Mouse (Mus musculus) limb, embryonic 11.5 days (tissue): Measurements from ENCODE around the gene 1700030K09Rik. TPM values are rescaled to one million over a fixed set of nuclear protein-coding genes. Genes with fewer than 3 reads are reported as not detected.

Source experiments
- ATAC-seq: fragments of 200-750 bp; cut with Nextera tagmentation; 2 replicates; pipeline ENCODE4 v1.8.0; 2017; ENCODE audit warnings: low read depth; ENCODE audit not compliant: insufficient number of reproducible peaks, low FRiP score, low TSS enrichment
- DNase-seq: peaks from one replicate; pipeline ENCODE4 v3.0.0-alpha.2; 2015; ENCODE audit warnings: low spot score
- H3K27ac ChIP-seq: fragments of 300-500 bp; sonication (generic); replicated peaks from 2 replicates; pipeline ENCODE4 v1.5.1; 2014; ENCODE audit warnings: low read depth, mild to moderate bottlenecking, low read length
- H3K27me3 ChIP-seq: fragments of 300-500 bp; sonication (generic); 2 replicates; pipeline ENCODE4 v1.6.1; 2014; ENCODE audit warnings: mild to moderate bottlenecking, low read length, mixed read lengths; ENCODE audit not compliant: control insufficient read depth, insufficient read depth
- H3K36me3 ChIP-seq: fragments of 300-500 bp; sonication (generic); 2 replicates; pipeline ENCODE4 v1.6.1; 2014; ENCODE audit warnings: mild to moderate bottlenecking, low read length, moderate library complexity, mixed read lengths; ENCODE audit not compliant: control insufficient read depth, insufficient read depth
- H3K4me1 ChIP-seq: fragments of 300-500 bp; sonication (generic); 2 replicates; pipeline ENCODE4 v1.6.1; 2014; ENCODE audit warnings: low read length, mixed read lengths; ENCODE audit not compliant: control insufficient read depth, insufficient read depth
- H3K4me2 ChIP-seq: fragments of 300-500 bp; sonication (generic); 2 replicates; pipeline ENCODE4 v1.6.1; 2014; ENCODE audit warnings: low read depth, mild to moderate bottlenecking, moderate library complexity; ENCODE audit not compliant: severe bottlenecking
- H3K4me3 ChIP-seq: fragments of 300-500 bp; sonication (generic); 2 replicates; pipeline ENCODE4 v1.5.1; 2014; ENCODE audit warnings: low read depth, low read length
- H3K9ac ChIP-seq: fragments of 300-500 bp; sonication (generic); 2 replicates; pipeline ENCODE4 v1.6.1; 2014; ENCODE audit warnings: mild to moderate bottlenecking, low read length
- H3K9me3 ChIP-seq: fragments of 300-500 bp; sonication (generic); 2 replicates; pipeline ENCODE4 v1.6.1; 2016; ENCODE audit warnings: low read length; ENCODE audit not compliant: control insufficient read depth
- WGBS: fragments of 180-500 bp; shearing (Covaris S2); extraction: QIAGEN DNeasy Blood & Tissue Kit; methylation state at CpG from one replicate; pipeline ENCODE4 v1.1.7; 2014; 5-methylcytosine and 5-hydroxymethylcytosine counted together
- polyA plus RNA-seq: library from polyadenylated mRNA; unstranded; fragments of >200 nt; fragmentation: Nextera tagmentation; extraction: Ambion mirVana; gene quantifications from 2 replicates; pipeline ENCODE4 v1.2.1, GENCODE M21; 2014

The 1700030K09Rik gene
- 13.5 and 14.8 TPM in 2 replicates for polyA plus RNA-seq

GRCm38 (mm10) chr8:72443338-72443993, at the start of gene 1700030K09Rik, which contains the start of gene Calr3:
TSS of gene 1700030K09Rik (plus strand) at chr8:72443880.
TSS of gene Calr3 (minus strand) at chr8:72443870.
- peaks cover 2% of the 10 kb centered on the region; the same call in 1 of the 2 replicates for H3K36me3 ChIP-seq
- H3K4me2 ChIP-seq, result peak within 1 kb of the TSS; percentile 59
- peak within 1 kb of the TSS; percentile 62 for H3K9ac ChIP-seq
- peak within 1 kb of the TSS; percentile 29 for H3K4me3 ChIP-seq
- H3K27me3 ChIP-seq, result no peaks in the 10 kb centered on the region
- H3K4me1 ChIP-seq, result no peaks in the 10 kb centered on the region
- WGBS, result 7% methylated on average over 34 of the region's 34 CpGs
- DNase-seq (peak; percentile 99), ATAC-seq (peak; percentile 99)
- H3K27ac ChIP-seq, result no peak within 1 kb of the TSS
- no peaks in the 10 kb centered on the region for H3K9me3 ChIP-seq

DNA sequence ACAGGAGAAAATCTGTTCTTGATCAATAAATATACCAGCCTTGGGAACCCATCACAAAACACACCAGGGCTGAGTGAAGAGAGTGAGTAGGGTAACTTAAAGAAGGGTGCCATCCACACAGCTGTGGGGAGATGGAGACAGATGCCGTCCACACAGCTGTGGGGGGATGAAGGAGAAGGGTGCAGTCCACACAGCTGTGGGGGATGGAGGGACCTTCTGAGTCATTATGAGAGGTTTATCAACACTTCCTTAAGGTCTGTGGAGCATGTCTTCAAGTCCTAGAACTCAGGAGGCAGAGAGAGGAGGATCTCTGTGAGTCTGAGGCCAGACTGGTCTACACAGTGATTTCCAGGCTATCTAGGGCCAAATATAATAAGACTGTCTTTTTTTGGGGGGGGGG, 42.3 kb upstream of the 1700030K09Rik start:
- no peaks in the 10 kb centered on the region for H3K27me3 ChIP-seq
- H3K4me1 ChIP-seq, result no peaks in the 10 kb centered on the region
- no peak overlapping the region for H3K4me3 ChIP-seq
- H3K27ac ChIP-seq, result no peak overlapping the region
- H3K36me3 ChIP-seq, result peaks cover 2% of the 10 kb centered on the region; the same call in 1 of the 2 replicates
- no peak for ATAC-seq
- DNase-seq, result no peak
- no peak overlapping the region for H3K4me2 ChIP-seq
- no peak overlapping the region for H3K9ac ChIP-seq
- 90% methylated on average over 1 of the region's 1 CpGs for WGBS
- no peaks in the 10 kb centered on the region for H3K9me3 ChIP-seq

DNA sequence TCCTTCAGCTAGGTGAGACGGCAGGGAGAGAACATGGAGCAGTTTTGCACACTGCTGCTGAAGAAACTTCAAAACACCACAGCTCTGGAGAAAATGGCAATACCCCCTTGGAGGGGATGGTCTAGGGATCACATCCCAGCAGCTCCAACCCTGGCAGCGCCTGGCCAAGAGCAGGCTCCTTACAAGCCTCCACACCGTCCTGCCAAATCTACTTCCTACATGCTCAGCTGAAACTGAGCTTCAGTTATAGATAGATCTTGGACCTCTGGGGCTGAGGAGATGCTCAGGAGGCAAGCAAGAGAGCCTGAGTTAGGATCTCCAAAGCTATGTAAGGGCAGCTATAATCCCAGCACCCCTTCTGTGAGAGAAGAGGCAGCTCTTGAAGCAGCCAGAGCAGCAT, 40.7 kb upstream of the 1700030K09Rik start:
- Histone ChIP-seq H3K36me3 (no peaks in the 10 kb centered on the region; the same call in 1 of the 2 replicates), H3K9me3 (no peaks in the 10 kb centered on the region), H3K9ac (no peak overlapping the region), H3K4me3 (no peak overlapping the region), H3K4me2 (no peak overlapping the region), H3K27me3 (no peaks in the 10 kb centered on the region), H3K4me1 (no peaks in the 10 kb centered on the region), H3K27ac (no peak overlapping the region)
- ATAC-seq, result no peak
- WGBS, result 95% methylated on average over 3 of the region's 3 CpGs
- no peak for DNase-seq

- H3K4me1 ChIP-seq, result no peaks in the 10 kb centered on the region
- no peaks in the 10 kb centered on the region for H3K36me3 ChIP-seq
- H3K27ac ChIP-seq, result no peak overlapping the region
- 92% methylated on average over 1 of the region's 1 CpGs for WGBS
- DNase-seq, result no peak
- H3K27me3 ChIP-seq, result no peaks in the 10 kb centered on the region
- no peak overlapping the region for H3K4me2 ChIP-seq
- no peak for ATAC-seq
- no peak overlapping the region for H3K9ac ChIP-seq
- no peaks in the 10 kb centered on the region for H3K9me3 ChIP-seq
- no peak overlapping the region for H3K4me3 ChIP-seq
Measured at GRCm38 (mm10) chr8:72407878-72408277, 35.8 kb upstream of the 1700030K09Rik start.

DNA sequence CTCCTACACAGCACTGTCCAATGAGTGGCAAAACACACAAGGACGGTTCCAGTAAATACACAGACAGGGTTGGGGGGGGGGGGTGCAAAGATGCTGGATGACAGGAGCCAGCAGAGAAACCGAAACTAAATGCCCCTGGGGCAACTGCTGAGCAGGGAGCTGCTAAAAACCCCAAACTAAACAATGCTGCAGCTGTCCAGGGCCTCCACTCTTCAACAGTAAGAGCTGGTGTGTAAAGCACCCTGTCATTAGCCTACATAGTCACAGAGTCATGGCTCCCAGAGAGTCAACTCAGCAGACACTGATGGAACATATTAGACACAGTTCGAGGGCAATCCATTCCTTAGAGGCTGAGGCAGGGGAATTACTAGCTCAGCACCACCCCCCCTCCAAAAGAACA, 34.2 kb upstream of the 1700030K09Rik start:
- no peaks in the 10 kb centered on the region for H3K27me3 ChIP-seq
- no peak overlapping the region for H3K27ac ChIP-seq
- no peaks in the 10 kb centered on the region for H3K9me3 ChIP-seq
- no peak for ATAC-seq
- no peak overlapping the region for H3K4me2 ChIP-seq
- no peak overlapping the region for H3K4me3 ChIP-seq
- H3K4me1 ChIP-seq, result no peaks in the 10 kb centered on the region
- H3K36me3 ChIP-seq, result no peaks in the 10 kb centered on the region
- 76% methylated on average over 3 of the region's 3 CpGs for WGBS
- H3K9ac ChIP-seq, result no peak overlapping the region
- no peak for DNase-seq

DNA sequence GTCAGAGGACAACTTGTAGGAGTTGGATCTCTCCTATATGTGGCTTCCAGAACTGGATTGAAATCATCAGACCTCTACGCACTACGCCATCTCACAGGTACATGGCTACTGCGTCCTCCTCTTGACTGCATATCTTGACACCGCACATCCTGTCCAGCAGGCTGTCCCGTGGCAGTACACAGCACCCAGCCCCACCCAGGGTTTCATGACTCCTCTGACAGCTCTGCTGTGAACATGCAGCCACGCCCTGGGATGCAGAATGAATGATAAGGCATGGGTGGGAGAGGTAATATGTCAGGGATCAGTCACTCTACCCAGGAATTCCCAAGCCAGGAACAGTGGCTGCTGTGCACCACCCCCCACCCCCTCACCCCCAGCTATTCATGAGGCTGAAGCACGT, 29.8 kb upstream of the 1700030K09Rik start:
- Histone ChIP-seq H3K36me3 (no peaks in the 10 kb centered on the region), H3K4me1 (peaks cover 4% of the 10 kb centered on the region), H3K9ac (no peak overlapping the region), H3K4me3 (no peak overlapping the region), H3K27me3 (no peaks in the 10 kb centered on the region), H3K27ac (no peak overlapping the region), H3K9me3 (no peaks in the 10 kb centered on the region), H3K4me2 (no peak overlapping the region)
- ATAC-seq (no peak), DNase-seq (no peak)
- WGBS, result 91% methylated on average over 7 of the region's 7 CpGs

DNA sequence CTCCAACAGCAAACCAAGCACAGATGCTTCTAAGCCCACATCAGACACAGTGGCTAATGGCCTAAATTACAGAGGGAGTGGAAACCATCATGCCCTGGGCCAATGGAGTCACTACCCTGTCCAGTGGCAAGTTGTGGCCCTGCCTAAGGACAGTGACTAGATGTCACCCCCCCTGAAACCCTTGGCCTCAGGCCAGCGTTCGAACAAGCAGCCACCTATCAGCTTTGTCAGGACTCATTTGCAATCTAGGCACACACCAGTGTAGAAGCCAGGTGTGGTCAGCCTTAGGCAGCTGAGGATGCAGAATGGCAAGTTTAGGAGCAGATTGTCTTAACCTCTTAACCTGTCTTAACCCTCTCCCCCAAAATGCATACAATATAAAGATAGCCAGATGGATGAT, 28.4 kb upstream of the 1700030K09Rik start:
- H3K4me1 ChIP-seq, result peaks cover 9% of the 10 kb centered on the region

DNA sequence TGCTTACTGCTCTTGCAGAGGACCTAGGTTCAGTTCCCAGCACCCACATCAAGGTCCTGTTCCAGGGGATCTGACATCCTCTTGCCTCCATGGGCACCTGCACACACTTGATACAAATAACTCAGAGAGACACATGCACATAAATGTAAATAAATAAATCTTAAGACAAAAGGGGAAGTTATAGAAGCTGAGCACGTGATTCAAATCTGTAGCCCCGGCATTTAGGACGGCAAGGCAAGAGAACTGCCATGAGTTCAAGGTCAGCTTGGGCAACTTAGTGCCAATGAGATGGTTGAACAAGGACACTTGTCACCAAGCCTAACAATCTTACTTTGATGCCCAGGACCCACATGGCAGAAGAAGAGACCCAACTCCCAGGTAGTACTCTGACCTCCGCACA, 25.6 kb upstream of the 1700030K09Rik start:
- Histone ChIP-seq H3K27me3 (no peaks in the 10 kb centered on the region), H3K36me3 (no peaks in the 10 kb centered on the region), H3K4me3 (no peak overlapping the region), H3K9me3 (no peaks in the 10 kb centered on the region), H3K9ac (no peak overlapping the region), H3K4me1 (peaks cover 11% of the 10 kb centered on the region), H3K27ac (no peak overlapping the region), H3K4me2 (no peak overlapping the region)
- no peak for DNase-seq
- 96% methylated on average over 4 of the region's 4 CpGs for WGBS
- no peak for ATAC-seq

More for the DNA sequence above, 28.4 kb upstream of the 1700030K09Rik start:
- no peaks in the 10 kb centered on the region for H3K27me3 ChIP-seq
- no peaks in the 10 kb centered on the region for H3K36me3 ChIP-seq
- H3K27ac ChIP-seq, result no peak overlapping the region
- WGBS, result 70% methylated on average over 2 of the region's 2 CpGs
- no peak overlapping the region for H3K9ac ChIP-seq
- DNase-seq (no peak), ATAC-seq (no peak)
- no peaks in the 10 kb centered on the region for H3K9me3 ChIP-seq
- no peak overlapping the region for H3K4me3 ChIP-seq
- H3K4me2 ChIP-seq, result no peak overlapping the region
